Mouse (Mus musculus): ENCODE results near the gene Gm10057.
"Not testable (repeated sequence)": the region's sequence is repeated elsewhere in the genome, so short reads cannot be mapped to it uniquely, and the experiment has no call there.

Gene Gm10057

DNA sequence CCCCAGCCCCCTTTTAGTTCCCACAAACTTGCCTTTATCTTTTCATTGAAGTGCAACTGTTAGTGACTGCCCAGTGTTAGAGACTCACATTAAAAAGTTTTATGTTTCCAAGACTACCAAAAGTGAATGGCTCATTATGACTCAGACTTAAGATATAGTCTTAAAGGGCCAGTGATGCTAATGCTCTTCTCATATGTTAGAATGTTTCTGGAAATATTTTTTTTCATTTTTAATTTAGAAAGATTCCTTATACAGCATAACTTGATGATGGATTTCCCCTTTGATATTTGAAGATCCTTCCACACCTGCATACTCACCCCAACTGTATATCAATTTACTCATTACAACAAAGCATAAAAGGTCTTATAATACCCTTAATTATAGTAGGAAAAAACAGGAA is at the start of gene Gm10057:
Gene Gm10057 (minus strand): TSS at position 101 of the 400 bp plus-strand sequence.
- not testable (repeated sequence) for DNase-seq (ENCODE audit: low spot score)

DNA sequence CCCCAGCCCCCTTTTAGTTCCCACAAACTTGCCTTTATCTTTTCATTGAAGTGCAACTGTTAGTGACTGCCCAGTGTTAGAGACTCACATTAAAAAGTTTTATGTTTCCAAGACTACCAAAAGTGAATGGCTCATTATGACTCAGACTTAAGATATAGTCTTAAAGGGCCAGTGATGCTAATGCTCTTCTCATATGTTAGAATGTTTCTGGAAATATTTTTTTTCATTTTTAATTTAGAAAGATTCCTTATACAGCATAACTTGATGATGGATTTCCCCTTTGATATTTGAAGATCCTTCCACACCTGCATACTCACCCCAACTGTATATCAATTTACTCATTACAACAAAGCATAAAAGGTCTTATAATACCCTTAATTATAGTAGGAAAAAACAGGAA is 21.1 kb downstream of the Gm10057 start, which contains the start of gene 4921511M17Rik:
Gene 4921511M17Rik (minus strand): TSS at position 101 of the 400 bp plus-strand sequence.
- DNase-seq (ENCODE audit: low spot score), result not testable (repeated sequence)

DNA sequence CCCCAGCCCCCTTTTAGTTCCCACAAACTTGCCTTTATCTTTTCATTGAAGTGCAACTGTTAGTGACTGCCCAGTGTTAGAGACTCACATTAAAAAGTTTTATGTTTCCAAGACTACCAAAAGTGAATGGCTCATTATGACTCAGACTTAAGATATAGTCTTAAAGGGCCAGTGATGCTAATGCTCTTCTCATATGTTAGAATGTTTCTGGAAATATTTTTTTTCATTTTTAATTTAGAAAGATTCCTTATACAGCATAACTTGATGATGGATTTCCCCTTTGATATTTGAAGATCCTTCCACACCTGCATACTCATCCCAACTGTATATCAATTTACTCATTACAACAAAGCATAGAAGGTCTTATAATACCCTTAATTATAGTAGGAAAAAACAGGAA is 42.3 kb downstream of the Gm10057 start, which contains the start of gene Samt1:
Gene Samt1 (minus strand): TSS at position 101 of the 400 bp plus-strand sequence.
- not testable (repeated sequence) for DNase-seq (ENCODE audit: low spot score)
